Mouse (Mus musculus) neural tube, embryonic 14.5 days (tissue): Measurements from ENCODE around the gene Scn2b. TPM values are rescaled to one million over a fixed set of nuclear protein-coding genes. Genes with fewer than 3 reads are reported as not detected.

Experiments
- ATAC-seq: fragments of 200-750 bp; cut with Nextera tagmentation; 2 replicates; pipeline ENCODE4 v1.8.0; 2017; ENCODE audit warnings: low read depth, mild to moderate bottlenecking, moderate TSS enrichment, moderate library complexity
- H3K27ac ChIP-seq: fragments of 300-500 bp; sonication (generic); 2 replicates; pipeline ENCODE4 v1.5.1; 2014; ENCODE audit warnings: low read depth, mild to moderate bottlenecking, control low read depth, low read length, moderate library complexity, mixed read lengths
- H3K27me3 ChIP-seq: fragments of 300-500 bp; sonication (generic); 2 replicates; pipeline ENCODE4 v1.6.1; 2014; ENCODE audit warnings: low read length; ENCODE audit not compliant: control insufficient read depth, insufficient read depth
- H3K36me3 ChIP-seq: fragments of 300-500 bp; sonication (generic); 2 replicates; pipeline ENCODE4 v1.6.1; 2014; ENCODE audit warnings: low read length, mixed read lengths; ENCODE audit not compliant: control insufficient read depth, insufficient read depth
- H3K4me1 ChIP-seq: fragments of 300-500 bp; sonication (generic); 2 replicates; pipeline ENCODE4 v1.6.1; 2014; ENCODE audit warnings: low read length; ENCODE audit not compliant: control insufficient read depth, insufficient read depth
- H3K4me2 ChIP-seq: fragments of 300-500 bp; sonication (generic); 2 replicates; pipeline ENCODE4 v1.6.1; 2014; ENCODE audit warnings: mild to moderate bottlenecking, low read depth, low read length, control low read depth
- H3K4me3 ChIP-seq: fragments of 300-500 bp; sonication (generic); 2 replicates; pipeline ENCODE4 v1.5.1; 2014; ENCODE audit warnings: low read depth, low read length, control low read depth, mixed read lengths
- H3K9ac ChIP-seq: fragments of 300-500 bp; sonication (generic); replicated peaks from 2 replicates; pipeline ENCODE4 v1.6.1; 2014; ENCODE audit warnings: low read depth, mild to moderate bottlenecking, control low read depth, low read length, mixed read lengths
- H3K9me3 ChIP-seq: fragments of 300-500 bp; sonication (generic); 2 replicates; pipeline ENCODE4 v1.6.1; 2016; ENCODE audit warnings: low read length; ENCODE audit not compliant: control insufficient read depth
- WGBS: fragments of 180-500 bp; shearing (Covaris S2); extraction: QIAGEN DNeasy Blood & Tissue Kit; methylation state at CpG from one replicate; pipeline ENCODE4 v1.1.7; 2014; 5-methylcytosine and 5-hydroxymethylcytosine counted together
- polyA plus RNA-seq: library from polyadenylated mRNA; unstranded; fragments of >200 nt; fragmentation: Nextera tagmentation; extraction: Ambion mirVana; gene quantifications from 2 replicates; pipeline ENCODE4 v1.2.1, GENCODE M21; 2014

Scn2b gene
- polyA plus RNA-seq, 1 experiment from 2014 or later = 11.2 TPM

GRCm38 (mm10) chr9:45145533-45146266 lies 28.1 kb downstream of the Scn2b start:
- Histone ChIP-seq H3K4me1 (no peaks in the 10 kb centered on the region; the same call in 1 of the 2 replicates), H3K9me3 (no peaks in the 10 kb centered on the region), H3K27me3 (peaks cover 6% of the 10 kb centered on the region; the same call in 1 of the 2 replicates), H3K4me2 (peak overlapping the region; percentile 46), H3K36me3 (no peaks in the 10 kb centered on the region), H3K27ac (no peak overlapping the region), H3K4me3 (peak overlapping the region; percentile 15; the same call in 1 of the 2 replicates), H3K9ac (peak overlapping the region; percentile 12)
- ATAC-seq = peak; percentile 60; the same call in 1 of the 2 replicates
- WGBS = 1% methylated on average over 27 of the region's 27 CpGs

- Histone ChIP-seq H3K4me2 (peak overlapping the region; percentile 46), H3K9me3 (no peaks in the 10 kb centered on the region), H3K4me3 (peak overlapping the region; percentile 15; the same call in 1 of the 2 replicates), H3K27me3 (peaks cover 6% of the 10 kb centered on the region; the same call in 1 of the 2 replicates), H3K36me3 (no peaks in the 10 kb centered on the region), H3K27ac (no peak overlapping the region), H3K4me1 (no peaks in the 10 kb centered on the region; the same call in 1 of the 2 replicates), H3K9ac (peak overlapping the region; percentile 12)
- peak; percentile 21; the same call in 1 of the 2 replicates for ATAC-seq
- 0% methylated on average over 5 of the region's 5 CpGs for WGBS
Observed at GRCm38 (mm10) chr9:45146267-45146597, 28.6 kb downstream of the Scn2b start.

GRCm38 (mm10) chr9:45150933-45151332 lies 33.4 kb downstream of the Scn2b start:
- Histone ChIP-seq H3K27ac (no peak overlapping the region), H3K27me3 (no peaks in the 10 kb centered on the region), H3K4me2 (no peak overlapping the region), H3K36me3 (no peaks in the 10 kb centered on the region), H3K9ac (no peak overlapping the region), H3K9me3 (no peaks in the 10 kb centered on the region), H3K4me3 (no peak overlapping the region), H3K4me1 (no peaks in the 10 kb centered on the region; the same call in 1 of the 2 replicates)
- WGBS = 71% methylated on average over 1 of the region's 1 CpGs
- ATAC-seq = no peak

- no peaks in the 10 kb centered on the region for H3K4me1 ChIP-seq
- no peaks in the 10 kb centered on the region for H3K36me3 ChIP-seq
- H3K4me3 ChIP-seq = no peak overlapping the region
- no peak overlapping the region for H3K9ac ChIP-seq
- H3K9me3 ChIP-seq = no peaks in the 10 kb centered on the region
- WGBS = 68% methylated on average over 7 of the region's 7 CpGs
- H3K27ac ChIP-seq = no peak overlapping the region
- no peak for ATAC-seq
- H3K27me3 ChIP-seq = no peaks in the 10 kb centered on the region
- no peak overlapping the region for H3K4me2 ChIP-seq
Observed at GRCm38 (mm10) chr9:45153361-45153760, 35.8 kb downstream of the Scn2b start.

- no peaks in the 10 kb centered on the region for H3K36me3 ChIP-seq
- no peak overlapping the region for H3K4me3 ChIP-seq
- no peaks in the 10 kb centered on the region for H3K9me3 ChIP-seq
- no peak overlapping the region for H3K9ac ChIP-seq
- 78% methylated on average over 5 of the region's 5 CpGs for WGBS
- no peak overlapping the region for H3K27ac ChIP-seq
- H3K27me3 ChIP-seq = no peaks in the 10 kb centered on the region
- ATAC-seq = no peak
- no peaks in the 10 kb centered on the region for H3K4me1 ChIP-seq
- H3K4me2 ChIP-seq = no peak overlapping the region
Observed at GRCm38 (mm10) chr9:45167903-45168302, 50.3 kb downstream of the Scn2b start.

GRCm38 (mm10) chr9:45170150-45170549 lies 52.6 kb downstream of the Scn2b start:
- ATAC-seq = no peak
- H3K9ac ChIP-seq = no peak overlapping the region
- 85% methylated on average over 5 of the region's 5 CpGs for WGBS
- no peaks in the 10 kb centered on the region for H3K9me3 ChIP-seq
- H3K27ac ChIP-seq = no peak overlapping the region
- no peaks in the 10 kb centered on the region for H3K36me3 ChIP-seq
- H3K27me3 ChIP-seq = no peaks in the 10 kb centered on the region
- H3K4me2 ChIP-seq = no peak overlapping the region
- H3K4me3 ChIP-seq = no peak overlapping the region
- no peaks in the 10 kb centered on the region for H3K4me1 ChIP-seq

- 79% methylated on average over 1 of the region's 1 CpGs for WGBS
Observed at GRCm38 (mm10) chr9:45171073-45171610, 53.6 kb downstream of the Scn2b start.

GRCm38 (mm10) chr9:45173475-45173874 lies 55.9 kb downstream of the Scn2b start:
- 68% methylated on average over 3 of the region's 3 CpGs for WGBS

More at GRCm38 (mm10) chr9:45171073-45171610, 53.6 kb downstream of the Scn2b start:
- Histone ChIP-seq H3K4me3 (no peak overlapping the region), H3K4me2 (no peak overlapping the region), H3K36me3 (no peaks in the 10 kb centered on the region), H3K9ac (no peak overlapping the region), H3K27me3 (no peaks in the 10 kb centered on the region), H3K4me1 (no peaks in the 10 kb centered on the region), H3K27ac (no peak overlapping the region), H3K9me3 (no peaks in the 10 kb centered on the region)
- ATAC-seq = no peak

GRCm38 (mm10) chr9:45179282-45179681 lies 61.7 kb downstream of the Scn2b start:
- no peak overlapping the region for H3K9ac ChIP-seq
- no peak overlapping the region for H3K4me2 ChIP-seq
- H3K4me1 ChIP-seq = no peaks in the 10 kb centered on the region
- H3K36me3 ChIP-seq = no peaks in the 10 kb centered on the region
- no peak for ATAC-seq
- WGBS = 88% methylated on average over 5 of the region's 5 CpGs
- no peak overlapping the region for H3K27ac ChIP-seq
- H3K27me3 ChIP-seq = no peaks in the 10 kb centered on the region
- H3K4me3 ChIP-seq = no peak overlapping the region
- H3K9me3 ChIP-seq = no peaks in the 10 kb centered on the region

More at GRCm38 (mm10) chr9:45173475-45173874, 55.9 kb downstream of the Scn2b start:
- H3K9me3 ChIP-seq = no peaks in the 10 kb centered on the region
- no peak for ATAC-seq
- no peak overlapping the region for H3K4me2 ChIP-seq
- no peaks in the 10 kb centered on the region for H3K4me1 ChIP-seq
- H3K27me3 ChIP-seq = no peaks in the 10 kb centered on the region
- no peaks in the 10 kb centered on the region for H3K36me3 ChIP-seq
- H3K9ac ChIP-seq = no peak overlapping the region
- H3K4me3 ChIP-seq = no peak overlapping the region
- no peak overlapping the region for H3K27ac ChIP-seq
